Mouse (Mus musculus) liver, adult 2 months (tissue): Measurements from ENCODE around the gene Pnma3.

Source experiments
- CTCF ChIP-seq: fragments of 200-500 bp; IDR thresholded peaks from 2 replicates; pipeline ENCODE4 v1.5.1; 2011; ENCODE audit warnings: low read depth, low read length, control low read depth
- POLR2A ChIP-seq: fragments of 200-500 bp; IDR thresholded peaks from 2 replicates; pipeline ENCODE4 v1.6.1; 2011; ENCODE audit warnings: low read length, control low read depth; ENCODE audit not compliant: insufficient read depth; ENCODE audit errors: extremely low read depth

DNA sequence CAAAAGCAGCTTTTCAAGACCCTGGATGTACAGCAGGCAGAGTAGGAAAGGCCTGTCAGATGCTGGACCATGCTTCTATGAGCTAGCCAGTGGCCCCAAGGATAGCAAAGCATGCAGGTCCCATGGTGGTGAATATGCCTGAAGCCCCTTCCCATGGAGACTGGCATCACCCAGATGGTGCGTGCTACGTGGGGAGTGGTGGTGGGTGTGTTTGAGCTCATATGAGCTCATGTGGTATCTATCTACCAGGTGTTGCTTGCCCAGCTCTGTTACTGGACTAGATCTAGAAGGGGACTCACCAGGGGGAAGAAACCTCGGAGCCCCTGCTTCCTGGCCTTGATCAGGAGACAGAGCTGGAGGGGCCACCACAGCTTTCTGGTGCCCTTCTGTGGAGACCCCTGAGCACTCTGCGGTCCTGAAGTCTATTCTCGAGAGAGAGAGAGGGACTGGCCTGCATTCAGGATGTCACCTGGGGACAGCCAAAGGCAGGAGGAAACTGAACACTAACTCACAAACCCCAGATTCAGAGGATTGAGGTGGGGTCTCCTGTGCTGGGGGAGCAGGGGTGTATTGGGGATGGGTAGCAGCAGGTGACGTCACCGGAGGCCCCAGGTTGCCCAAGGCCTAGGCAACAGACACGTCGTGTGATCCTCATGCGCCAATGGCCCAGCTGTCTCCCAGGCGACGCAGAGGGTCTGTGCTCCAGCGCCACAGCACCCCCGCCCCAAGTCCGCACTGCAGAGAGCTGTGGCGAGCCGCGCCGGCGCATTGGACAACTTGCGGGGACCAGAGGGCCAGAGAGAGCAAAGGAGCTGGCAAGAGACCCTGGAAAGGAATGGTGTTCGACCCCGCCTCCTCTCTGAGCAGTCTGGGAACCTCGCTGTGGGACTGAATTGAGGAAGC lies 824 bp upstream of the Pnma3 start:
- TF ChIP-seq CTCF = no peak
- TF ChIP-seq POLR2A = no peak
